Mouse (Mus musculus) forebrain, embryonic 13.5 days (tissue): Measurements from ENCODE around the gene Boll. TPM values are rescaled to one million over a fixed set of nuclear protein-coding genes. Genes with fewer than 3 reads are reported as not detected.

Experiments
- ATAC-seq: fragments of 200-750 bp; cut with Nextera tagmentation; 2 replicates; pipeline ENCODE4 v1.8.0; 2017
- H3K27ac ChIP-seq: fragments of 300-500 bp; sonication (generic); 2 replicates; pipeline ENCODE4 v1.5.1; 2015; ENCODE audit warnings: inconsistent platforms, mild to moderate bottlenecking, moderate library complexity
- H3K27me3 ChIP-seq: fragments of 300-500 bp; sonication (generic); 2 replicates; pipeline ENCODE4 v1.6.1; 2015; ENCODE audit warnings: mild to moderate bottlenecking, inconsistent platforms
- H3K36me3 ChIP-seq: fragments of 300-500 bp; sonication (generic); 2 replicates; pipeline ENCODE4 v1.6.1; 2015; ENCODE audit warnings: mild to moderate bottlenecking, inconsistent platforms; ENCODE audit not compliant: poor library complexity, severe bottlenecking
- H3K4me1 ChIP-seq: fragments of 300-500 bp; sonication (generic); 2 replicates; pipeline ENCODE4 v1.6.1; 2015; ENCODE audit warnings: inconsistent platforms
- H3K4me2 ChIP-seq: fragments of 300-500 bp; sonication (generic); 2 replicates; pipeline ENCODE4 v1.6.1; 2015; ENCODE audit warnings: inconsistent platforms, mild to moderate bottlenecking, moderate library complexity
- H3K4me3 ChIP-seq: fragments of 300-500 bp; sonication (generic); 2 replicates; pipeline ENCODE4 v1.5.1; 2015; ENCODE audit warnings: mild to moderate bottlenecking, inconsistent platforms
- H3K9ac ChIP-seq: fragments of 300-500 bp; sonication (generic); 2 replicates; pipeline ENCODE4 v1.6.1; 2015; ENCODE audit warnings: mild to moderate bottlenecking, inconsistent platforms
- H3K9me3 ChIP-seq: fragments of 300-500 bp; sonication (generic); replicated peaks from 2 replicates; pipeline ENCODE4 v1.6.1; 2016; ENCODE audit warnings: inconsistent platforms
- WGBS: fragments of 180-500 bp; shearing (Covaris S2); methylation state at CpG from one replicate; pipeline ENCODE4 v1.1.7; 2015; 5-methylcytosine and 5-hydroxymethylcytosine counted together
- polyA plus RNA-seq: library from polyadenylated mRNA; unstranded; fragments of >200 nt; fragmentation: Nextera tagmentation; extraction: Ambion mirVana; gene quantifications from 2 replicates; pipeline ENCODE4 v1.2.1, GENCODE M21; 2015

Boll gene
- polyA plus RNA-seq, 1 experiment from 2014 or later = 0.19 TPM

GRCm38 (mm10) chr1:55236890-55237642 lies 126.2 kb downstream of the Boll start, which contains the start of gene Mars2:
Gene Mars2, plus strand, starts transcription at chr1:55237177.
- no peaks in the 10 kb centered on the region for H3K36me3 ChIP-seq
- ATAC-seq = peak; percentile 99
- H3K9me3 ChIP-seq = no peaks in the 10 kb centered on the region

GRCm38 (mm10) chr1:55236487-55236886 lies 126.8 kb downstream of the Boll start:
- no peaks in the 10 kb centered on the region for H3K36me3 ChIP-seq
- H3K4me3 ChIP-seq = peak overlapping the region; percentile 83
- peak overlapping the region; percentile 88; the same call in 1 of the 2 replicates for H3K9ac ChIP-seq
- H3K9me3 ChIP-seq = no peaks in the 10 kb centered on the region
- no peak overlapping the region for H3K27ac ChIP-seq
- 39% methylated on average over 5 of the region's 5 CpGs for WGBS
- no peak for ATAC-seq
- H3K4me1 ChIP-seq = peaks cover 35% of the 10 kb centered on the region
- H3K27me3 ChIP-seq = no peaks in the 10 kb centered on the region
- H3K4me2 ChIP-seq = peak overlapping the region; percentile 99

More at GRCm38 (mm10) chr1:55236890-55237642, 126.2 kb downstream of the Boll start, which contains the start of gene Mars2:
- no peaks in the 10 kb centered on the region for H3K27me3 ChIP-seq
- WGBS = under 1% methylated on average over 82 of the region's 82 CpGs
- peak within 1 kb of the TSS; percentile 82 for H3K27ac ChIP-seq
- H3K4me2 ChIP-seq = peak within 1 kb of the TSS; percentile 99
- peak within 1 kb of the TSS; percentile 83 for H3K4me3 ChIP-seq
- H3K9ac ChIP-seq = peak within 1 kb of the TSS; percentile 88
- H3K4me1 ChIP-seq = peaks cover 41% of the 10 kb centered on the region

- H3K4me2 ChIP-seq = no peak overlapping the region
- H3K4me3 ChIP-seq = no peak overlapping the region
- no peak overlapping the region for H3K9ac ChIP-seq
- H3K27ac ChIP-seq = no peak overlapping the region
- H3K9me3 ChIP-seq = no peaks in the 10 kb centered on the region
- no peaks in the 10 kb centered on the region for H3K36me3 ChIP-seq
- peaks cover 21% of the 10 kb centered on the region for H3K4me1 ChIP-seq
- WGBS = 51% methylated on average over 16 of the region's 16 CpGs
- no peaks in the 10 kb centered on the region for H3K27me3 ChIP-seq
- ATAC-seq = no peak
Observed at GRCm38 (mm10) chr1:55234910-55235520, 128.3 kb downstream of the Boll start.

- H3K9me3 ChIP-seq = no peaks in the 10 kb centered on the region
- 85% methylated on average over 8 of the region's 8 CpGs for WGBS
- no peak overlapping the region for H3K9ac ChIP-seq
- peaks cover 23% of the 10 kb centered on the region for H3K4me1 ChIP-seq
- H3K27me3 ChIP-seq = no peaks in the 10 kb centered on the region
- no peak for ATAC-seq
- H3K27ac ChIP-seq = no peak overlapping the region
- no peak overlapping the region for H3K4me3 ChIP-seq
- H3K4me2 ChIP-seq = no peak overlapping the region
- H3K36me3 ChIP-seq = no peaks in the 10 kb centered on the region
Observed at GRCm38 (mm10) chr1:55228256-55228884, 134.9 kb downstream of the Boll start.

- Histone ChIP-seq H3K27me3 (no peaks in the 10 kb centered on the region), H3K4me1 (peaks cover 29% of the 10 kb centered on the region), H3K9me3 (no peaks in the 10 kb centered on the region), H3K27ac (no peak overlapping the region), H3K4me2 (0 out of 2 replicates have a peak overlapping the region, but pooled peaks have one; percentile 7), H3K9ac (no peak overlapping the region), H3K4me3 (no peak overlapping the region), H3K36me3 (no peaks in the 10 kb centered on the region)
- ATAC-seq = no peak
- WGBS = 47% methylated on average over 1 of the region's 1 CpGs
Observed at GRCm38 (mm10) chr1:55227376-55227775, 135.9 kb downstream of the Boll start.

GRCm38 (mm10) chr1:55226011-55226857 lies 137.0 kb downstream of the Boll start, which contains the start of gene Rftn2:
Gene Rftn2, minus strand, starts transcription at chr1:55226782.
- no peak for ATAC-seq
- Histone ChIP-seq H3K9me3 (no peaks in the 10 kb centered on the region), H3K4me1 (peaks cover 41% of the 10 kb centered on the region), H3K4me2 (peak within 1 kb of the TSS; percentile 68), H3K36me3 (no peaks in the 10 kb centered on the region), H3K27ac (no peak within 1 kb of the TSS), H3K4me3 (peak within 1 kb of the TSS; percentile 48), H3K27me3 (no peaks in the 10 kb centered on the region), H3K9ac (peak within 1 kb of the TSS; percentile 66)
- WGBS = under 1% methylated on average over 26 of the region's 26 CpGs

- peak; percentile 43; the same call in 1 of the 2 replicates for ATAC-seq
- Histone ChIP-seq H3K4me3 (peak overlapping the region; percentile 48), H3K9me3 (no peaks in the 10 kb centered on the region), H3K27me3 (no peaks in the 10 kb centered on the region), H3K27ac (peak overlapping the region; percentile 35), H3K4me1 (peaks cover 44% of the 10 kb centered on the region), H3K4me2 (peak overlapping the region; percentile 68), H3K36me3 (no peaks in the 10 kb centered on the region), H3K9ac (peak overlapping the region; percentile 54)
- WGBS = 15% methylated on average over 3 of the region's 3 CpGs
Observed at GRCm38 (mm10) chr1:55225398-55225797, 137.9 kb downstream of the Boll start.

GRCm38 (mm10) chr1:55224111-55224510 lies 139.2 kb downstream of the Boll start:
- Histone ChIP-seq H3K27me3 (no peaks in the 10 kb centered on the region), H3K4me2 (peak overlapping the region; percentile 68), H3K4me1 (peaks cover 44% of the 10 kb centered on the region), H3K9ac (no peak overlapping the region), H3K36me3 (no peaks in the 10 kb centered on the region), H3K27ac (peak overlapping the region; percentile 44; the same call in 1 of the 2 replicates), H3K4me3 (no peak overlapping the region), H3K9me3 (no peaks in the 10 kb centered on the region)
- WGBS = 52% methylated on average over 11 of the region's 11 CpGs
- ATAC-seq = peak; percentile 83

- WGBS = 89% methylated on average over 7 of the region's 7 CpGs
- Histone ChIP-seq H3K9ac (no peak overlapping the region), H3K9me3 (no peaks in the 10 kb centered on the region), H3K27me3 (no peaks in the 10 kb centered on the region), H3K4me3 (no peak overlapping the region), H3K4me1 (peaks cover 44% of the 10 kb centered on the region), H3K27ac (no peak overlapping the region), H3K36me3 (no peaks in the 10 kb centered on the region), H3K4me2 (no peak overlapping the region)
- no peak for ATAC-seq
Observed at GRCm38 (mm10) chr1:55223026-55223425, 140.2 kb downstream of the Boll start.

- peaks cover 48% of the 10 kb centered on the region for H3K4me1 ChIP-seq
- H3K9me3 ChIP-seq = no peaks in the 10 kb centered on the region
- H3K9ac ChIP-seq = no peak overlapping the region
- H3K27me3 ChIP-seq = no peaks in the 10 kb centered on the region
- no peak overlapping the region for H3K27ac ChIP-seq
- H3K4me2 ChIP-seq = no peak overlapping the region
- ATAC-seq = no peak
- WGBS = 61% methylated on average over 4 of the region's 4 CpGs
- H3K4me3 ChIP-seq = no peak overlapping the region
- H3K36me3 ChIP-seq = no peaks in the 10 kb centered on the region
Observed at GRCm38 (mm10) chr1:55221352-55221751, 141.9 kb downstream of the Boll start.

GRCm38 (mm10) chr1:55217191-55217590 lies 146.1 kb downstream of the Boll start:
- no peak overlapping the region for H3K4me3 ChIP-seq
- H3K27me3 ChIP-seq = no peaks in the 10 kb centered on the region
- H3K4me2 ChIP-seq = no peak overlapping the region
- no peak for ATAC-seq
- WGBS = 72% methylated on average over 2 of the region's 2 CpGs
- peaks cover 22% of the 10 kb centered on the region for H3K4me1 ChIP-seq
- no peaks in the 10 kb centered on the region for H3K9me3 ChIP-seq
- H3K9ac ChIP-seq = no peak overlapping the region
- no peak overlapping the region for H3K27ac ChIP-seq
- no peaks in the 10 kb centered on the region for H3K36me3 ChIP-seq
